Mouse (Mus musculus): ENCODE data around the gene 1300017J02Rik. TPM values are rescaled to one million over a fixed set of nuclear protein-coding genes. Genes with fewer than 3 reads are reported as not detected.

1300017J02Rik gene
- polyA plus RNA-seq, 2 experiments = 42.2 to 43.4 TPM

DNA sequence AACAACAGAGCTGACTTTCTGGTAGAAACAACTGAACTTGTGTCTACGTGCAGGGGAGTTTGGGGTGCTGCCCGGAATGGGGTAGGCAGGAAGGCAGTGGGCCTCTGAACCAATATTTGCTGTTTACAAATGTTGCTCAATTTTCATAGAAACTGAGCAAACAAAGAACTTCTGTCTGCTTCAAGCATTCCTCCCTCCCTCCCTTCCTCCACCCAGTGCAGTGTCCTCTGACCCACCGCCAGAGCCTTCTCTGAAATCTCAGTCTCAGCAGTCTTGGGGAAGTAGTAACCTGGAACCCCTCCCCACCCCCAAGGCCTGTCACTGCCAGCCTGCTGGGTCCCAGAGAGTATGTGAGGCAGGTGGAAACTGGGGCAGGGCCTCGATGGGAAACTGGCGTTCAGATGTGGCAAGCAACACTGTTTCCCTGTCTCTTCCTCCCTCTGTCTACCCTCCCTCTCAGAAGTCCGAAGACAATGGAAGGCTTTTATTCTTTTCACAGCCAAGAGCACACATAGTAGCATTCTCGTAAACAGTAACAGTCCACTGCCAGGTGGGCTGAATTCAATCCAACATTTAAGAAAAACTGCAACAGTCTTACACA, 70.2 kb downstream of the 1300017J02Rik start:
- H3K9ac ChIP-seq (replicated peaks) = no peak overlapping the region

DNA sequence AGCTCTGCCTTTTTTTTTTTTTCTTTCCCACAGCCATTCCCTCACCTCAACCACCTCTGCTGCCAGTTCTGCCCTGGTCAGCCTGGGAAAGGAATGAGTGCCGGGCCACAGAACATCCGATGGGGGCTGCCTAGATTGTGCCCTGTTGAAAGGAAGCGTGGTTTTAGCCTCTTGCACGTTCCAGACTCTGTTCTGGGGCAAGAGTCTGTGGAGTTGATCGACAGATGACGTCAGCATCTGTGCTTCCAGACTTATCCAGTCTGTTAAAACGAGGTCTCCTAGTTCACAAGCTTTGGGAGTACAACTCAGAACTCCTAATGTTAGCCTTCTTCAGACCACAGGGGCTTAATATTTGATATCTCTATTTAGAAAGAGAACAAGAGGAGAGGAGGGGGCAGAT, 70.8 kb downstream of the 1300017J02Rik start:
- no peaks in the 10 kb centered on the region for H3K36me3 ChIP-seq (replicated peaks; ENCODE audit: control insufficient read depth, insufficient read depth, low read depth)
- H3K4me3 ChIP-seq (ENCODE audit: insufficient read depth in 1 of 2, low read depth in 2 of 2, low read length in 2 of 2) = no peak overlapping the region
- H3K9ac ChIP-seq (replicated peaks) = no peak overlapping the region
- peaks cover 0 to 28% of the 10 kb centered on the region in 2 experiments; a peak in 2 of 4 replicates for H3K4me1 ChIP-seq (replicated peaks; ENCODE audit: control insufficient read depth in 2 of 2, insufficient read depth in 2 of 2, low read length in 1 of 2)
- ATAC-seq (ENCODE audit: insufficient read depth) = no peak
- peak overlapping the region; percentile 47 for H3K27ac ChIP-seq
- no peak for DNase-seq (ENCODE audit: low read depth in 3 of 3, low spot score in 3 of 3)
- WGBS (ENCODE audit: insufficient replicate concordance) = 22% methylated on average over 7 of the region's 7 CpGs
- no peaks in the 10 kb centered on the region for H3K27me3 ChIP-seq (ENCODE audit: control insufficient read depth, insufficient read depth, low read length)
- TF ChIP-seq EP300 (IDR thresholded peaks at IDR 0.05; ENCODE audit: low read depth) = no peak
- TF ChIP-seq CTCF (IDR thresholded peaks at IDR 0.05; ENCODE audit: low read depth) = no peak
- H3K4me2 ChIP-seq (ENCODE audit: low read depth) = no peak overlapping the region
- no peaks in the 10 kb centered on the region for H3K9me3 ChIP-seq (ENCODE audit: control insufficient read depth, low read length)

More for the DNA sequence above, 70.2 kb downstream of the 1300017J02Rik start:
- Histone ChIP-seq H3K9me3 (ENCODE audit: control insufficient read depth, low read length) (no peaks in the 10 kb centered on the region), H3K27ac (peak overlapping the region; percentile 47), H3K4me2 (ENCODE audit: low read depth) (no peak overlapping the region), H3K36me3 (replicated peaks; ENCODE audit: control insufficient read depth, insufficient read depth, low read depth) (no peaks in the 10 kb centered on the region), H3K4me3 (ENCODE audit: insufficient read depth in 1 of 2, low read depth in 2 of 2, low read length in 2 of 2) (no peak overlapping the region), H3K4me1 (replicated peaks; ENCODE audit: control insufficient read depth in 2 of 2, insufficient read depth in 2 of 2, low read length in 1 of 2) (peaks cover 0 to 28% of the 10 kb centered on the region in 2 experiments; a peak in 2 of 4 replicates), H3K27me3 (ENCODE audit: control insufficient read depth, insufficient read depth, low read length) (no peaks in the 10 kb centered on the region)
- ATAC-seq (ENCODE audit: insufficient read depth) (peak; percentile 48; the same call in 1 of the 2 replicates), DNase-seq (ENCODE audit: low read depth in 3 of 3, low spot score in 3 of 3) (no peak)
- TF ChIP-seq CTCF (IDR thresholded peaks at IDR 0.05; ENCODE audit: low read depth) (no peak), EP300 (IDR thresholded peaks at IDR 0.05; ENCODE audit: low read depth) (no peak)
- WGBS (ENCODE audit: insufficient replicate concordance) = 50% methylated on average over 7 of the region's 7 CpGs

GRCm38 (mm10) chr9:103233006-103233395, 71.9 kb downstream of the 1300017J02Rik start:
- no peak overlapping the region for H3K27ac ChIP-seq
- no peaks in the 10 kb centered on the region for H3K36me3 ChIP-seq (replicated peaks; ENCODE audit: control insufficient read depth, insufficient read depth, low read depth)
- 25% methylated on average over 7 of the region's 7 CpGs for WGBS (ENCODE audit: insufficient replicate concordance)
- TF ChIP-seq EP300 (IDR thresholded peaks at IDR 0.05; ENCODE audit: low read depth) (no peak), CTCF (IDR thresholded peaks at IDR 0.05; ENCODE audit: low read depth) (no peak)
- DNase-seq (ENCODE audit: low read depth in 3 of 3, low spot score in 3 of 3) (no peak), ATAC-seq (ENCODE audit: insufficient read depth) (no peak)
- peaks cover 0 to 28% of the 10 kb centered on the region in 2 experiments; a peak in 2 of 4 replicates for H3K4me1 ChIP-seq (replicated peaks; ENCODE audit: control insufficient read depth in 2 of 2, insufficient read depth in 2 of 2, low read length in 1 of 2)
- no peak overlapping the region for H3K9ac ChIP-seq (replicated peaks)
- H3K9me3 ChIP-seq (ENCODE audit: control insufficient read depth, low read length) = no peaks in the 10 kb centered on the region
- H3K27me3 ChIP-seq (ENCODE audit: control insufficient read depth, insufficient read depth, low read length) = no peaks in the 10 kb centered on the region
- no peak overlapping the region for H3K4me2 ChIP-seq (ENCODE audit: low read depth)
- no peak overlapping the region for H3K4me3 ChIP-seq (ENCODE audit: insufficient read depth in 1 of 2, low read depth in 2 of 2, low read length in 2 of 2)

GRCm38 (mm10) chr9:103232232-103233005, 72.5 kb downstream of the 1300017J02Rik start:
- H3K9ac ChIP-seq (replicated peaks) = no peak overlapping the region
- H3K4me3 ChIP-seq (ENCODE audit: insufficient read depth in 1 of 2, low read depth in 2 of 2, low read length in 2 of 2) = no peak overlapping the region
- no peaks in the 10 kb centered on the region for H3K27me3 ChIP-seq (ENCODE audit: control insufficient read depth, insufficient read depth, low read length)
- no peaks in the 10 kb centered on the region for H3K9me3 ChIP-seq (ENCODE audit: control insufficient read depth, low read length)
- H3K36me3 ChIP-seq (replicated peaks; ENCODE audit: control insufficient read depth, insufficient read depth, low read depth) = no peaks in the 10 kb centered on the region
- peaks cover 0 to 28% of the 10 kb centered on the region in 2 experiments; a peak in 2 of 4 replicates for H3K4me1 ChIP-seq (replicated peaks; ENCODE audit: control insufficient read depth in 2 of 2, insufficient read depth in 2 of 2, low read length in 1 of 2)
- WGBS (ENCODE audit: insufficient replicate concordance) = 65% methylated on average over 7 of the region's 7 CpGs
- H3K4me2 ChIP-seq (ENCODE audit: low read depth) = no peak overlapping the region
- ATAC-seq (ENCODE audit: insufficient read depth) (no peak), DNase-seq (ENCODE audit: low read depth in 3 of 3, low spot score in 3 of 3) (no peak)
- TF ChIP-seq EP300 (IDR thresholded peaks at IDR 0.05; ENCODE audit: low read depth) (no peak), CTCF (IDR thresholded peaks at IDR 0.05; ENCODE audit: low read depth) (no peak)
- no peak overlapping the region for H3K27ac ChIP-seq
